Mouse (Mus musculus) small intestine, adult 2 months (tissue): ENCODE data around the gene Pecr.

Experiments used
- CTCF ChIP-seq: fragments of 200-500 bp; IDR thresholded peaks from 2 replicates; pipeline ENCODE4 v1.5.1; 2012; ENCODE audit warnings: low read depth, mild to moderate bottlenecking, control low read depth, inconsistent platforms, low read length, moderate library complexity, mixed read lengths; ENCODE audit not compliant: insufficient replicate concordance, insufficient read length; ENCODE audit errors: extremely low read depth
- POLR2A ChIP-seq: fragments of 200-500 bp; IDR thresholded peaks from 2 replicates; pipeline ENCODE4 v1.6.1; 2012; ENCODE audit warnings: low read depth, mild to moderate bottlenecking, control low read depth, inconsistent platforms, low read length, moderate library complexity

DNA sequence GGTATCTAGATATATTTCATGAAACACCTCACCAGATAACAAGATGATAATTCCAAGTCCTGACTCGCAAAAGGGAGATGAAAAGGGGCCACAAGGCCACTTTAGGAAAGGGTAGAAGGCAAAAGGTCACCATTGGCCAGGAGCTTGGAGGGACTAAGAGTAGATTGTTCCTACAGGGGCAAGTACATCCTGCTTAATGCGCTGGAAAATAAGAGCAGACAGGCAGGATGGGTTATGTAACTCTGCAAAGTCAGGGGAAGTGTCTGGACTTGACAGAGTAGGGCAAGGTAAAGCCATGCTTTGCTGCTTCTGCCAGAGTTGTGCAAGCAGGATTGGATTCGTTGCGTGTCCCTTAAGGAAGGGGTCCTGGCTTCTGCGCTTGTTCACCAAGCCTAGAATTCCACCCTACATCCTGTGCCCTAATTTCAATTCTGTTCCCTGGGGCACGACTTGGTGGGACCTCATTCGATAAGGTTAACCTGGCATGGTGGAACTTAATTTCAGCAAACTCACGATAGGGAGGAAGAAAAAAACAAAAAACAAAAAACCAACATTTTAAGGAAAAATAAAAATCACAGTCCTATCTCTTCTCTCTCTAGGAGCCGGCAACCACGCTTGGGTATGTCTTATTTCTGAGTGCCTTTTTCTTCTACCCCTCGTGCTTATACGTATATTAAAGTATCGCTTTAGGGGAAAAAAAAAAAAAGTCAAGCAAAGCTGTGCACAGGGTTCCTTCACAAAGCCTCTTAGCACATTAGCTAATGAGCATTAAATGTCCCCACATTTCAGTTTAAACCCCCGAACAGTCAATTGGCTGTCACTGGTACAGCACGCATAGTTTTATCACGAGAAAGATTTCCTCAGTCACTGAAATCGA, 73.1 kb downstream of the Pecr start:
- TF ChIP-seq CTCF (no peak), POLR2A (no peak)
